Mouse (Mus musculus): Measurements from ENCODE around the gene Zfp946. TPM values are rescaled to one million over a fixed set of nuclear protein-coding genes. Genes with fewer than 3 reads are reported as not detected.
A peak's percentile ranks its signal among the peaks of the same experiment; 100 is the strongest.

Zfp946 gene
- polyA plus RNA-seq (2015; fragmentation: Nextera tagmentation; extraction: Ambion mirVana), result 14.9 and 15.0 TPM in 2 replicates

DNA sequence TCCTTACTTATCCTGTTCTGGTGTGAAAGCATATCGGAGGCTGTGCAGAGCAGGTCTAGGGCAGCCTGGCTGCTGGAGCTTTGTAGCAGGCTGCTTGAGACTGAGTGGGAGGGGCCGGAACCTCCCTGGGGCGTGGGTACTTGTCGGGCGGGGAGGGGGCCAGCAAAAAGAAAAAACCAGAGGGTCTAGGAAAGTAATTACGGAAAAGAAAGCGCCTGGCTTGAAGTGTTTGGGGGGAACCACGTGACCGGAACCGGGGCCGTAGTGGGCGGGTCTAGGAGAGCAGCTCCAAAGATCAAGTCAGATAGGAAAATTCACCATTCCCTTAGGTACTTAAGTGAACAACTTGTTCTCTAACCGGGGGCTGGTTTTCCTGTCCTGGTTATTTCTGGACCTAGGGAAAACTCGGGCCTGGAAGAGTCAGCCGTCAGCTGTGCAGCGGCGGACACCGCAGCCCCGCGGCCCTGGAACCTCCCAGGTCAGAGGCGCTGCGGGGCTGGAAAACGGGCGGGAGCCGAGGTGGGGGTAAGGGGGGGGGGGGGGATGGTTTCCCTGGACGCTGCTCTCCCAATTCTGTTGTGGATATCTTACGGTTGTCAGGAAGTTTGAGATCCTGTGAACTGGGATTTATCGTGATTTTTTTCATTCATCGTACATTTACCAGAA lies at the start of gene Zfp946:
Gene Zfp946, plus strand, starts transcription at position 271 of the 666 bp plus-strand sequence.
- ATAC-seq (ENCODE audit: low FRiP score, low TSS enrichment), result peak; percentile 98
- H3K4me2 ChIP-seq (replicated peaks; ENCODE audit: low read depth, low read length), result peak within 1 kb of the TSS; percentile 58
- under 1% methylated on average over 29 of the region's 29 CpGs for WGBS
- peak within 1 kb of the TSS; percentile 94 for H3K27ac ChIP-seq (ENCODE audit: low read length)
- H3K4me1 ChIP-seq (ENCODE audit: insufficient read depth, low read length), result peaks cover 4% of the 10 kb centered on the region; the same call in 1 of the 2 replicates
- H3K9ac ChIP-seq (replicated peaks; ENCODE audit: low read length), result peak within 1 kb of the TSS; percentile 61
- peak within 1 kb of the TSS; percentile 69 for H3K4me3 ChIP-seq (ENCODE audit: low read length)
- H3K27me3 ChIP-seq (ENCODE audit: insufficient read depth, low read length), result no peaks in the 10 kb centered on the region
- no peaks in the 10 kb centered on the region for H3K9me3 ChIP-seq (ENCODE audit: low read length)
- no peaks in the 10 kb centered on the region for H3K36me3 ChIP-seq (ENCODE audit: insufficient read depth, low read length)

DNA sequence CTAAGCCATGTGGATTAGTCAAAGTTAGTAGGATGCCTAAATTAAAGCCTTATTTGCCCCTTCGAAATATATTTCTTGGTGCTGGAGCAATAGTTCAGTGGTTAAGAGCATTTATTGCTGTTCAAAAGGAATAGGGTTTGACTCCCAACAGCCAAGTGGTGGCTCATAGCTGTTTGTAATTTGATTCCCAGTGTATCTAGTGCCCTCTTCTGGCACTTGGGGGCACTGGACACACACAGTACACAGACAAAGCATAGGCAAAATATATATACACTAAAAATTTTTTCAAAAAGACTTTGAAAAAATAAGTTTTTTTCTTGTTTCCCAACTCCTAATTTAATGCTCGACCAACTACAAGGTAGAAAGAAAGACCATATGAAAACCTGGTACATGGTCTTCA lies 13.3 kb upstream of the Zfp946 start:
- H3K9ac ChIP-seq (replicated peaks; ENCODE audit: low read length), result no peak overlapping the region
- H3K9me3 ChIP-seq (ENCODE audit: low read length), result no peaks in the 10 kb centered on the region
- H3K4me3 ChIP-seq (ENCODE audit: low read length), result no peak overlapping the region
- no peak overlapping the region for H3K4me2 ChIP-seq (replicated peaks; ENCODE audit: low read depth, low read length)
- H3K36me3 ChIP-seq (ENCODE audit: insufficient read depth, low read length), result no peaks in the 10 kb centered on the region
- no peak overlapping the region for H3K27ac ChIP-seq (ENCODE audit: low read length)
- 68% methylated on average over 2 of the region's 2 CpGs for WGBS
- H3K27me3 ChIP-seq (ENCODE audit: insufficient read depth, low read length), result no peaks in the 10 kb centered on the region
- no peaks in the 10 kb centered on the region for H3K4me1 ChIP-seq (ENCODE audit: insufficient read depth, low read length)
- no peak for ATAC-seq (ENCODE audit: low FRiP score, low TSS enrichment)

DNA sequence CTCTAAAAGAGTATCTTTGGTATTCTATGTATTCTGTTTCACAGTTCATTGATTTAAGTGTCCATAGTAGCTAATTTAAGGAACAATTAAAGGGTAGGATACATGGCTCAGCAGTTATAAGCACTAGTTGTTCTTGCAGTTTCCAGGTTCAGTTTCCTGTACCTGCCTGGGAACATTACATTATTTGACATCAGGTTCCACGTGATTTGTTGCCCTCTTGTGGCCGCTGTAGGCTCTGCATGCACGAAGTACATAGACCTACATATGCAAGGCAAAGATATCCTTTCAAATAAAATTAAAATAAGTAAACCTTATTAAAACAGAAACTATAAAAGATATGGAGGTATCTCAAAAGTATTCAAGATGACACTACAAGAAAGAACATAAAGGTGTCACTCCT lies 6.5 kb upstream of the Zfp946 start:
- no peaks in the 10 kb centered on the region for H3K4me1 ChIP-seq (ENCODE audit: insufficient read depth, low read length)
- H3K9ac ChIP-seq (replicated peaks; ENCODE audit: low read length), result no peak overlapping the region
- no peak overlapping the region for H3K4me2 ChIP-seq (replicated peaks; ENCODE audit: low read depth, low read length)
- no peaks in the 10 kb centered on the region for H3K9me3 ChIP-seq (ENCODE audit: low read length)
- WGBS, result 0% methylated on average over 3 of the region's 3 CpGs
- H3K27ac ChIP-seq (ENCODE audit: low read length), result no peak overlapping the region
- H3K4me3 ChIP-seq (ENCODE audit: low read length), result no peak overlapping the region
- peak; percentile 75; the same call in 1 of the 2 replicates for ATAC-seq (ENCODE audit: low FRiP score, low TSS enrichment)
- H3K27me3 ChIP-seq (ENCODE audit: insufficient read depth, low read length), result no peaks in the 10 kb centered on the region
- no peaks in the 10 kb centered on the region for H3K36me3 ChIP-seq (ENCODE audit: insufficient read depth, low read length)

DNA sequence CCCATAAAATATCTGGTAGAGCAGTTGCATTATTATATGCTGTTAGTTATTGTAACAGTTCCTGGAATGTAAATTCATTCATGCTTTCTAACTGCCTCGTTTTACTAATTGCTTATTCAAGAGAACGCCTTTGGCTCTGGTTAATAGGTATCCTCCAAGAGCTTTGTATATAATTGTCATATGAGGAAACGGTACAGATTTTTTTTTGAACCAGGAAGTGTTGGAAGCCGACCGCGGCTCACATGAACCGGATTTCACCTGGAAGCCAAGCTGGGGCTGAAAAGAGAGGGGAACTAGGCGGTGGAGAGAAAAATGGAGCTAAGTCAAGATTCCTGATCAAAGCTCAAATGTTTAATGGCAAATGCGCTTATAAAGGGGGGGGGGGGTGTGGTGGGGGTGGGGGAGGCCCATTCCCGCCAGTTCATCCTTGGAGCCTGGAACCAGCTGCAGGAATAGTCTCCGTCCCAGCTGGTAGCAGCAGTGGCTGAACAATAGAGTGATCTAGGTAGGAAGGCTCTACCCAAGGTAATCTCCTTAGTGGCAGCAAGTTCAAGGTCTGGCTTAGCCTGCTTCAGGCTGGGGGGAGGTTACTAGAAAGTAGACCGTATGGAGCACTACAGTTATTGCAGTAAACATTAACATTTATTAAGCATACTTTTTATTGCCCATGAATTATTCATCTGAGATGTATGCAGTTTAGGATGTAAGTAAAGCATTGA lies 773 bp downstream of the Zfp946 start:
- no peaks in the 10 kb centered on the region for H3K27me3 ChIP-seq (ENCODE audit: insufficient read depth, low read length)
- H3K9me3 ChIP-seq (ENCODE audit: low read length), result no peaks in the 10 kb centered on the region
- H3K36me3 ChIP-seq (ENCODE audit: insufficient read depth, low read length), result no peaks in the 10 kb centered on the region
- peak overlapping the region; percentile 58 for H3K4me2 ChIP-seq (replicated peaks; ENCODE audit: low read depth, low read length)
- peak overlapping the region; percentile 69 for H3K4me3 ChIP-seq (ENCODE audit: low read length)
- no peak overlapping the region; the same call in 1 of the 2 replicates for H3K27ac ChIP-seq (ENCODE audit: low read length)
- H3K9ac ChIP-seq (replicated peaks; ENCODE audit: low read length), result peak overlapping the region; percentile 61
- peak; percentile 41; the same call in 1 of the 2 replicates for ATAC-seq (ENCODE audit: low FRiP score, low TSS enrichment)
- H3K4me1 ChIP-seq (ENCODE audit: insufficient read depth, low read length), result peaks cover 4% of the 10 kb centered on the region; the same call in 1 of the 2 replicates
- WGBS, result 1% methylated on average over 12 of the region's 12 CpGs

DNA sequence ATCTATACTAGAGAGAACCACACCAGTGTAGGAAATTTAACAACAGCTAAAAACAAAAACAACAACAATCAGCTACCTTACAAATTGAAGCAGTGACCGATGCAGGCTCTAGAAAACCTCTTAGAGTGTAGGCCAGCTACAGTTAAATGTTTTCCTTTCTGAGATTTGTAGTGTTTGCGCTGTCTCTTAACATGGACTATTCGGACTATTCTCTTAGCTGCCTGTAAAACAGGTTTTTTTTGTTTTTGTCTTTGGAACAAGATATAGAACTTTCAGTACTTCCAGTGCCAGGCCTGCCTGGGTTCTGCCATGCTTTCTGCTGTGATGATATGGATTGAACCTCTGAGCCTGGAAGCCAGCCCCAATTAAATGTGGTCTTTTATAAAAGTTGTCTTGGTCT lies 23.7 kb downstream of the Zfp946 start:
- no peak overlapping the region for H3K27ac ChIP-seq (ENCODE audit: low read length)
- H3K4me1 ChIP-seq (ENCODE audit: insufficient read depth, low read length), result no peaks in the 10 kb centered on the region
- H3K36me3 ChIP-seq (ENCODE audit: insufficient read depth, low read length), result peaks cover 16% of the 10 kb centered on the region; the same call in 1 of the 2 replicates
- 94% methylated on average over 3 of the region's 3 CpGs for WGBS
- no peak overlapping the region for H3K9ac ChIP-seq (replicated peaks; ENCODE audit: low read length)
- ATAC-seq (ENCODE audit: low FRiP score, low TSS enrichment), result no peak
- H3K4me2 ChIP-seq (replicated peaks; ENCODE audit: low read depth, low read length), result no peak overlapping the region
- H3K27me3 ChIP-seq (ENCODE audit: insufficient read depth, low read length), result no peaks in the 10 kb centered on the region
- H3K9me3 ChIP-seq (ENCODE audit: low read length), result peaks cover 3% of the 10 kb centered on the region
- no peak overlapping the region for H3K4me3 ChIP-seq (ENCODE audit: low read length)

DNA sequence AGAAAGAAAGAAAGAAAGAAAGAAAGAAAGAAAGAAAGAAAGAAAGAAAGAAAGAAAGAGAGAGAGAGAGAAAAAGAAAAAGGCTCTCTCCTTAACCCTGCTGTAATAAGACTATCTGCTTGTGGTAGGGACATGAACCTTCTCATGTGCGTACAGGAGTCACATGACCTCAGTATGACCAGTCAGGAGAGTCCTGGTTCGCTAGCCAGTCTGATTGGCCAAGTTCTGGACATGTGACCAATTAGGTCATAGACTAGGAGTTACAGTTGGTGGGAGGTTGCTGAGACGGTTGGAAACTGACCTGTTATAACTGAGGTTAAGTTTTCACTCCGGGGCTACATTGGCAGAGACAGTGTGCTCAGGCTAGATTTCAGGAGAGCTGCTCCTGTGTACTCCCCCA lies 73.1 kb downstream of the Zfp946 start:
- Histone ChIP-seq H3K9ac (replicated peaks; ENCODE audit: low read length) (no peak overlapping the region), H3K4me2 (replicated peaks; ENCODE audit: low read depth, low read length) (no peak overlapping the region), H3K4me3 (ENCODE audit: low read length) (no peak overlapping the region), H3K4me1 (ENCODE audit: insufficient read depth, low read length) (no peaks in the 10 kb centered on the region), H3K27ac (ENCODE audit: low read length) (no peak overlapping the region), H3K9me3 (ENCODE audit: low read length) (no peaks in the 10 kb centered on the region), H3K27me3 (ENCODE audit: insufficient read depth, low read length) (no peaks in the 10 kb centered on the region), H3K36me3 (ENCODE audit: insufficient read depth, low read length) (no peaks in the 10 kb centered on the region)
- ATAC-seq (ENCODE audit: low FRiP score, low TSS enrichment), result no peak
- WGBS, result 80% methylated on average over 4 of the region's 4 CpGs

Other genes starting within 250 kb of the Zfp946 start
- 2.8 and 3.4 TPM in 2 replicates for gene Zfp994, start 198.6 kb upstream of the Zfp946 start, polyA plus RNA-seq (2015; fragmentation: Nextera tagmentation; extraction: Ambion mirVana)
- gene CT030661.1, start 109.4 kb upstream of the Zfp946 start, polyA plus RNA-seq (2015; fragmentation: Nextera tagmentation; extraction: Ambion mirVana), result 10.2 and 11.0 TPM in 2 replicates
- 13.8 and 14.3 TPM in 2 replicates for gene Zfp944, start 62.8 kb upstream of the Zfp946 start, polyA plus RNA-seq (2015; fragmentation: Nextera tagmentation; extraction: Ambion mirVana)
- 8.2 and 8.3 TPM in 2 replicates for gene Zfp758, start 62.8 kb upstream of the Zfp946 start, polyA plus RNA-seq (2015; fragmentation: Nextera tagmentation; extraction: Ambion mirVana)
- not detected in 2 replicates for gene Vmn2r111, start 149.3 kb downstream of the Zfp946 start, polyA plus RNA-seq (2015; fragmentation: Nextera tagmentation; extraction: Ambion mirVana)
- not detected in 2 replicates for gene Vmn2r112, start 176.7 kb downstream of the Zfp946 start, polyA plus RNA-seq (2015; fragmentation: Nextera tagmentation; extraction: Ambion mirVana)